Mouse (Mus musculus) gastrocnemius, adult 8-10 months (tissue): Measurements from ENCODE around the gene Kif21a. TPM values are rescaled to one million over a fixed set of nuclear protein-coding genes. Genes with fewer than 3 reads are reported as not detected.
A peak's percentile ranks its signal among the peaks of the same experiment; 100 is the strongest.

Source experiments
- DNase-seq, 2 experiments: peaks; one replicate each; pipeline ENCODE4 v3.0.0; 2022; ENCODE audit warnings: low spot score in 2 of 2
- total RNA-seq, 4 experiments: library from RNA; stranded (reverse); gene quantifications; 2 replicates each; pipeline ENCODE4 v1.2.4; 2022

Gene Kif21a
- 10 to 100 TPM; 17.6 to 26.0 (median 20.8) TPM for total RNA-seq

- peak; percentile 63 to 78 for DNase-seq
Measured at GRCm38 (mm10) chr15:91049496-91050441, at the start of gene Kif21a. Gene Kif21a (minus strand): TSS chr15:91049948.

DNA sequence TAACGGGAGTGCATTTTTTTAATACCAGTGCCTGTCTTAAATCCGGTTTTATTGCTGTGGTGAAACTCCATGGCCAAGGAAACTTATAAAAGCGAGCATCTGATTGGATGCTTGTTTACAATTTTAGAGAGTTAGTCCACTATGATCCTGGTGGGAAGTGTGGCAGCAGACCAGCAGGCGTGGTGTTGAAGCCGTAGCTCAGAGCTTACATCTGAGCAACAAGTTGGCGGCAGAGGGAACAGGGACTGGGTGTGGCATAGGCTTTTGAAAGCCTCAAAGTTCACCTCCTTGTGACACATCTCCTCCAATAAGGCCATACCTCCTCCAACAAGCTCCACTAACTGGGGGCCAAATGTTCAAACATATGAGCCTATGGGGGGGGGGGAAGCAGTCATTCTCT is 46.9 kb upstream of the Kif21a start:
- peak; percentile 10 to 28 for DNase-seq

- DNase-seq: no peak
Measured at GRCm38 (mm10) chr15:91089427-91089826, 39.7 kb upstream of the Kif21a start.

- DNase-seq: no peak
Measured at GRCm38 (mm10) chr15:91088071-91088470, 38.3 kb upstream of the Kif21a start.

- no peak for DNase-seq
Measured at GRCm38 (mm10) chr15:91077457-91078410, 28.0 kb upstream of the Kif21a start.

DNA sequence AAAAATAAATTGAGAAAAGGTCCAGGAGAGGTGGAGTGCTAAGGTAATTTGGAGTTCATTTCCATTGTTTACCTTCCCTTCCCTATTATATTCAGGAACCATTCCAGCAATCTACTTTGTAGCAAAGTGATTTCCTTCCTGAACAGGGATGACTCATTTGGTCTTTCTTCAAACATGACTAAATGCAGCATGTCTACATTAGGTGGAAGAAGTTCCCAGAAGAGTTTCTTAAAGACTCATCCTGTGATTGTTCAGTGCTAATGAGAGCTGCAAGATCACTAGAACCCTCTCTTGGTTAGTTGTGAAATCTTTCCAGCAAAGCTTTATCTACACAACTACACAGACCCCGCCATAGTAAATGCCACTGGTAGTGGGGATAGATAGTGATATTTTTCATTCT is 22.7 kb upstream of the Kif21a start:
- DNase-seq: no peak

DNA sequence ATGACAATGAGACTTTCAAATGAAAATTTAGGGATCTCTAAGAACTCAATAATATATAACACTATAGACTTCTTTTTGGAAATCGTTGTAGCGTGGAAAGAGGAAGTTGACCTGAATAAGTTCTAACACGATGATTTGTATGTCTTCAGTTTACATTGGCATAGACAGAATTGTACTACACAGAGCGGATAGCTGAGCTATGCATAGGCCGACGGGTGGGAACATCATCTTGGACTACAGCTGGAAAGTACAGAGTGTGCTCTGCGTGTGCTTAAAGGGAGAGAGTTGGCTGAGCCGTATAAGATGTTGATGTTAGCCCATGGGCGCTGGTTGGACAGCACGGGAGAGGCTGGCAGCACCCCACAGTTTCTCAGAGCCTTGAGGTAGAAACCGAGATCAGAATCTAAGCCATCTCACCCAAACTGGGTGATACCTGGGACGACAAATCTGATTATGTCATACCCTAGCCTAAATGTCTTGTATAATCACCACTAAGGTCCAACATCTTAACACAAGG is 14.6 kb upstream of the Kif21a start:
- DNase-seq: no peak

DNA sequence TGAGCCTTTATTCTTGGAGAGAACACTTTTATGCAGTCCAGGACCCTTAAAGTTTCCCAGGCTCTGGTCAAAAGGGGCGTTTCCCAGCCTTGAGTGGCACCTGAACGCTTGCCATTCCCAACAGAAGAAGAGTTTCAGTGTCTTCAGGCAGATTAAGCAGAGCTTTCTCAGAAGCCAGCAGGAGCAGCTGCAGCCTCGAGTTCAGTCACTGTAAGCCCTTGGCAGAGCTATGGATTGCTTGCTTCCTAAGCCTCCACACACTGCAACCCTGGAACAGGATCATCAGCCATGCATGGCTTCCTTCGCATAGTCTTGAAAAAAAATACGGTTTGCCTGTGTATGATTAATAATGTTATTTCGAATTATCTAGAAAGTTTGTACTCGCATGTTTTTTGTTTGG is 14.1 kb upstream of the Kif21a start:
- no peak for DNase-seq

GRCm38 (mm10) chr15:91056866-91057342 is 7.2 kb upstream of the Kif21a start:
- DNase-seq: no peak

- no peak for DNase-seq
Measured at GRCm38 (mm10) chr15:91056176-91056865, 6.6 kb upstream of the Kif21a start.

- DNase-seq: no peak
Measured at GRCm38 (mm10) chr15:91048951-91049495, 725 bp downstream of the Kif21a start.

DNA sequence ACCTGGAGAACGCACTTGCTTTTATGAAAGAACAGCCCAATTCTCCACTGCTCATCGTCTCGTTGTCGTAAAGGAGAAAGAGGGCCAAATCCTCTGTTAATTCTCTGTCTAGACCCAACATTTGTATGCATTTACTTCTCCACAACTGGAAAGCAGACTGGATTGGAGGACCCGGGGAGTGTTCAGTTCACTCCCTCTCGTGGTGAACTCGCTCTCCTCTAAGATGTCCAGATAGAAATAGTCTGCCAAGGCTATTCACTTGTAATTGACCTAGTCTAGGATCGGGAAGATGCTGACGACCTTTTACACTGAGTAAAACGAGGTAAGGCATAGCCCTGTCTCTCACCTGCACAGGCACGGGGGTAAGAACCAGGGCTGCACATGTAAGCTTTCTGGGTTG is 2.1 kb downstream of the Kif21a start:
- DNase-seq: no peak

DNA sequence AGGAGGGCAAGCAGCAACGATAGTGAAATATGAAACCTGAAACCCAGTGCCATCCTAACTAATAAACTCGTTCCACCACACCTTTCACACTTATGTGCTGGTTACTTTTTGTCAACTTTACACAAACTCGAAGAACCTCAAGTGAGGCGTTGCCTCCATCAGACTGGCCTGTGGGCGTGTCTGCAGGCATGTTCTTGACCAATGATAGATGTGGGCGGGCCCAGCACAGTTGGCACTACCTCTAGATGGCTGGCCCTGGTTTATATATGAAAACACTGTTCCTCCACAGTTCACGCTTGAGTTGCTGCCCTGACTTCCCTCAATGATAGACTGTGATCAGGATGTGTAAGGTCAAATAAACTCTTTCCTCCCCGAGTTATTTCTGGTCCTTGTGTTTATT is 3.2 kb downstream of the Kif21a start:
- DNase-seq: no peak

- DNase-seq: no peak
Measured at GRCm38 (mm10) chr15:91043263-91043662, 6.5 kb downstream of the Kif21a start.

GRCm38 (mm10) chr15:91038860-91039259 is 10.9 kb downstream of the Kif21a start:
- no peak for DNase-seq

DNA sequence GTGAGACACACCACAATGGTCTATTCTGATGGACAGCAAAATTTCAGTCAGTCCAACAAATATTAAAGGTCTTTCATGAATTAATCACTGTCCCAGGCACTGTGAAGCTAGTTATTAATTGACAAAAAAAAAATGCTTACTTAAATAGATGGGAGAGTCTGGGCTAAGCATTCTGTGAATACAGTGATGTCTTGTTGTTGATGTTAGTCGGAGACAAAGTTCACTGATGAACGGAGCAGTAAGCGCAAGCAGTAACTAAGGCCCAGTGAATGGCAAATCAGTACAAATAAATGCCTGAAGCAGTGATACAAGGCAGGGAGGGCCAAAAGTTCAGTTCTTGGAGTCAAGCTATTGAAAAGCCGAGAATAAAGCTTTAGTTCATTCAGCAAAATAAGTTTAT is 15.7 kb downstream of the Kif21a start:
- DNase-seq: no peak

- DNase-seq: no peak
Measured at GRCm38 (mm10) chr15:91033529-91033928, 16.2 kb downstream of the Kif21a start.

DNA sequence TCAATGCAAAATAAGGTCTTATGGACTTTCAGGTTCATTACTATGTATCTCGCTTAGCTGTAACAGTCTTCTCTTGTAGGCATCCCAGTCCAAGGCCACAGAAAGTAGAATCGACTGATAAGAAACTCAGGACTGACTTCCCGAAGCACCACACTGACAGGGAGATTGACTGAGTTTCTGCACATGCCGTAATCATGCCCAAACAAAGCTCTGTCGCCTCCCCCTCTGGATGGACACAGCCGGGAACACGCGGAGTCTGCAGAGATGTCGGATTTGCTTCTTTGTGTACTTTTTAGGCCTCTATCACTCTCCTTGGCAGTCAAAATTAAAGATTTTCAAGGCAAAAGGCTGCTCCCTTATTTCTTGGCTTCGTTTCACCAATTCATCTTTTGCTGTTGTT is 20.8 kb downstream of the Kif21a start:
- no peak for DNase-seq

DNA sequence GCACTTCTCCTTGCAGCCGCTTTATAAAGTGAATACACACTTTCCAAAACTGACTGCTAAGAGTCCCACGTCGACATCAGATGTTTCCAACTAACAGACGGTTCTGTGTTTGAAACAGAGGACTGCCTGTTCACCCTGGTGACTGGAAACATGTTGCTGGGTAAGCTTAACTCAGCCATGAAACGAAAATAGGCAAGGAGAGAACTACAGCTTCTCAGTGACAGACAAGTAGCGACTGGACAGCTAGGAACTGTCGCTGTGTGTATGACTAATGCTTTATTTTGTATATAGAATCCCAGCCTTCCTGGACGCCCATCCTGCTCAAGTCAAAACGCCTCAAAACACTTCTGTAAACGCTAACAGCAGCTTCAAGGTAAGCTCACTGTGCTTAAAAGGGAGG is 21.3 kb downstream of the Kif21a start:
- no peak for DNase-seq

DNA sequence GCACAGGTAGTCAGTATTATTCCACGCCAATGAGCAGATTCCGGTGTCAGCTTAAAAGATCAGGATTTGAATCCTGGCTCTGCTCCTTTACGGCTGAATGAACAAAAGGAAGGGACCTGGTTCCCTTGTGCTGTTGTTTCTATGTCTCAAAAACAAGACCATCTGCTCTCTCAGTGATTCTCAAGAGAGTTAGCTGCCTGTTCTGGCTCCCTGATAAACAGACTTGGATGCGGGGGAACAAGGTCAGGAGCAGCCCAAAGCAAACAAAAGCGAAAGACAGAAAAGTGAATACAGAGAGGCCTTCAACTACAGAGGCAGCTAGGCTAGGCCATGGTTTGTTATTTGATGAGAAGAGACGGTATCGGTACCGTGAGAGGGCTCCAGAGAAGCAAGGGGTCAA is 27.5 kb downstream of the Kif21a start:
- DNase-seq: no peak

DNA sequence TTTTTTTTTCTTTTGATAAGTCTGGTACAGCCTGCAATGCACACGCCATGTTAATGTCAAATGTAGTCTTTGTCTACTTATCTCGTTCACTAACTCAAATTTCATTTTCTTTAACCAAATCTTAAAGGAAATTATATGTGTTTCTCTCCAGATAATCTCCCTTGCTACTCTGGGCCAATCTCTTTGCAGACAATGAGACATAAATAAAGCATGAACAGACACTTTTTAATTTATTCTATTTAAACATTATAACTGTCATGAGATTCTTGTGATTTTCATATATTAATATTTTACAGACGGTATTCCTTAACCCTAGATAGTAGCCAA is 30.9 kb downstream of the Kif21a start:
- no peak for DNase-seq
